Mouse (Mus musculus) kidney, postnatal 36 days (tissue): ENCODE results near the gene Brd2.

Experiments used
- DNase-seq, 2 experiments: peaks; one replicate each; pipeline ENCODE4 v3.0.0; 2021 to 2022; ENCODE audit warnings: mixed read lengths in 2 of 2

The Brd2 gene

GRCm38 (mm10) chr17:34079621-34080020, 42.8 kb downstream of the Brd2 start:
- peak; percentile 13 to 67 for DNase-seq

- no peak for DNase-seq
Observed at GRCm38 (mm10) chr17:34079002-34079401, 43.4 kb downstream of the Brd2 start.

GRCm38 (mm10) chr17:34078148-34078547, 44.3 kb downstream of the Brd2 start:
- DNase-seq, result peak in 1 of 2 experiments; percentile 19

- DNase-seq, result peak; percentile 79 to 88
Observed at GRCm38 (mm10) chr17:34077549-34077948, 44.9 kb downstream of the Brd2 start.

GRCm38 (mm10) chr17:34075271-34075670, 47.2 kb downstream of the Brd2 start:
- peak; percentile 75 to 91 for DNase-seq

- no peak for DNase-seq
Observed at GRCm38 (mm10) chr17:34072091-34072490, 50.3 kb downstream of the Brd2 start.

GRCm38 (mm10) chr17:34068864-34069263, 53.6 kb downstream of the Brd2 start:
- DNase-seq, result no peak
